Mouse (Mus musculus) hematopoietic stem cell, adult 5-6 weeks (primary cell): ENCODE measurements at regions not wholly inside any gene's neighbourhood (a gene's known extent, or its start where the extent isn't known, plus 50 kb on each side); places are given as distances from the start of the nearest gene placed in this dataset.
A peak's percentile ranks its signal among the peaks of the same experiment; 100 is the strongest.

Experiments
- ATAC-seq, 2 experiments: fragments of 125-278 bp in 1 of 2; replicated peaks in 1 of 2; 2 replicates each; pipeline ENCODE4 v1.8.0; 2016 to 2017; ENCODE audit warnings: inconsistent platforms in 2 of 2, mild to moderate bottlenecking in 2 of 2, moderate number of reproducible peaks in 2 of 2, low read depth in 1 of 2, moderate TSS enrichment in 1 of 2; ENCODE audit not compliant: low FRiP score in 2 of 2, poor library complexity in 2 of 2, severe bottlenecking in 2 of 2, insufficient read depth in 1 of 2, low TSS enrichment in 1 of 2

- no peak for ATAC-seq
Measured at GRCm38 (mm10) chr4:95197077-95197711, 145.2 kb upstream of the Jun start.

GRCm38 (mm10) chr4:95199394-95199793 lies 147.4 kb upstream of the Jun start:
- ATAC-seq: no peak

GRCm38 (mm10) chr4:95200130-95200529 lies 148.1 kb upstream of the Jun start:
- no peak for ATAC-seq

GRCm38 (mm10) chr4:95202478-95202877 lies 150.5 kb upstream of the Jun start:
- ATAC-seq: no peak

GRCm38 (mm10) chr4:95203577-95203976 lies 151.6 kb upstream of the Jun start:
- ATAC-seq: no peak

GRCm38 (mm10) chr4:95205372-95205771 lies 153.3 kb upstream of the Jun start:
- ATAC-seq: no peak

GRCm38 (mm10) chr4:95207783-95208182 lies 155.8 kb upstream of the Jun start:
- no peak for ATAC-seq

- no peak for ATAC-seq
Measured at GRCm38 (mm10) chr4:95208827-95209226, 156.8 kb upstream of the Jun start.

- ATAC-seq: peak; percentile 65 to 69; a peak in 3 of 4 replicates
Measured at GRCm38 (mm10) chr4:95209322-95210119, 157.5 kb upstream of the Jun start.

GRCm38 (mm10) chr4:95212561-95212960 lies 160.5 kb upstream of the Jun start:
- ATAC-seq: no peak

- ATAC-seq: no peak
Measured at GRCm38 (mm10) chr4:95213026-95213425, 161.0 kb upstream of the Jun start.

- no peak for ATAC-seq
Measured at GRCm38 (mm10) chr4:95214026-95214425, 162.0 kb upstream of the Jun start.

GRCm38 (mm10) chr4:95215187-95215586 lies 163.2 kb upstream of the Jun start:
- ATAC-seq: peak; percentile 62 to 78; a peak in 2 of 4 replicates

- peak; percentile 56 to 82; a peak in 3 of 4 replicates for ATAC-seq
Measured at GRCm38 (mm10) chr4:95230461-95230860, 178.4 kb upstream of the Jun start.

GRCm38 (mm10) chr4:95233034-95233433 lies 181.0 kb upstream of the Jun start:
- no peak for ATAC-seq

- peak; percentile 68 to 72 for ATAC-seq
Measured at GRCm38 (mm10) chr4:95234030-95234555, 182.1 kb upstream of the Jun start.

- 0 out of 4 replicates have a peak, but pooled peaks of 1 of the 2 experiments have one; percentile 30 for ATAC-seq
Measured at GRCm38 (mm10) chr4:95247977-95248376, 196.0 kb upstream of the Jun start.

- no peak for ATAC-seq
Measured at GRCm38 (mm10) chr4:95249031-95249430, 197.0 kb upstream of the Jun start.
